Mouse (Mus musculus): ENCODE measurements at regions not wholly inside any gene's neighbourhood (a gene's known extent, or its start where the extent isn't known, plus 50 kb on each side); places are given as distances from the start of the nearest gene placed in this dataset.

DNA sequence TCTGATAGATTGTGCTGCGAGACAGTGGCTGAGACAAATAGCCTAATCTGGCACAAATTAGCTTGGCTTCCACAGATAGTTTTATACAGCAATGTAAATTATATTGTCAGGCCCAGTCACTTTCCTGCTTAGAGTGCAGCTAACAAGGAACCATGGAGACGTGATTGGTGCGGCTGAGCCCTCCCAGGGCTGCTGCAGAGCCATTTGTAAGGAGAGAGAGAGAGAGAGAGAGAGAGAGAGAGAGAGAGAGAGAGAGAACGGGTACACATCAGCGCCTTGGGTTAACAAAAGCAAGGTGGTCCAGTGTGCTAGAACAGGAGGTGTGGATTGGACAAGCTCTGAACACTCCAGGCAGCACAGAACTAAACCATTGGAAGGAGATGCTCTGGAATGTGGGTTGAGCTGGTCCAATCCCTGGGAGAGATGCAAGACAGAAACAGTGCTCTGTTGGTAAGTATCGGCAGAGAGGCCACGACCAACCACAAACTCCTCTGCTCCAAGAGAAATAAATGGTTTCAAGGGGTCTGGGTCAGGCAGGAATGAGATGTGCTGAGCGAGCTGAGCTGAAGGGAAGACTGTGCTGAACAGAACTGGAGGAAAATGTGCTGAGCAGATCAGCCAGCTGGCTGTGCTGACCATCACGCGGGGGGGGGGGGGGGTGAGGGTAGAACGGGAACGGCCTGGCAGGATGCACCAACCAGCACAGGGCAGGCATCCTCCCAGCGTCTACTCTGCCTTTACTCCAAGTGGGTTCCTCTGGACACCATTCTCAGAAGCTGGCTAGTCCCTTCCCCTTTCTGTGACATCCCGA is 228.8 kb upstream of the Zfp703 start:
- Histone ChIP-seq H3K9me3 (ENCODE audit: control insufficient read depth, low read length) (no peaks in the 10 kb centered on the region), H3K4me1 (replicated peaks; ENCODE audit: control insufficient read depth, insufficient read depth) (0 out of 2 replicates have a peak, but pooled peaks cover 3% of the 10 kb centered on the region), H3K27me3 (ENCODE audit: control insufficient read depth, insufficient read depth, low read length) (no peaks in the 10 kb centered on the region), H3K27ac (replicated peaks) (no peak overlapping the region), H3K9ac (ENCODE audit: low read length) (no peak overlapping the region), H3K4me3 (ENCODE audit: low read depth, low read length) (no peak overlapping the region), H3K4me2 (replicated peaks; ENCODE audit: low read depth) (no peak overlapping the region), H3K36me3 (ENCODE audit: control insufficient read depth, insufficient read depth, low read length) (no peaks in the 10 kb centered on the region)
- DNase-seq (ENCODE audit: low spot score) (no peak), ATAC-seq (ENCODE audit: low FRiP score, low TSS enrichment) (no peak)
- no peak for TF ChIP-seq CTCF (IDR thresholded peaks at IDR 0.05; ENCODE audit: low read depth)
- WGBS: 44% methylated on average over 11 of the region's 14 CpGs

DNA sequence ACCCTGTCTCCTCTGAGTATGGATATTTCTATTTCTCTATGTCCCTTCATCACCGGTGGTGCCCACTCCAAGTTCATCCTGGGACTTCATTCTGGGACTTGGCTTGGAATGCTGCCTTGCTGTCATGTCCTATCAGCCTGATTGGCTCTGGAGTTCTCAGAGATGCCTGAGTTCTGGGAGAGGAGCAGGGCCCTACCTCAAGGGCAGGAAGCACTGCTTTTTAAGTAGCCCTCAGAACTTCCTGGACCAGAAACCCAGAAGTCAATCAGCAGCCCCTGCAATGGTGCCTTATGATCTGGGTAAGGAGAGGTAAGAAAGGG is 228.2 kb upstream of the Zfp703 start:
- Histone ChIP-seq H3K4me2 (replicated peaks; ENCODE audit: low read depth) (no peak overlapping the region), H3K9me3 (ENCODE audit: control insufficient read depth, low read length) (no peaks in the 10 kb centered on the region), H3K27ac (replicated peaks) (no peak overlapping the region), H3K4me1 (replicated peaks; ENCODE audit: control insufficient read depth, insufficient read depth) (0 out of 2 replicates have a peak, but pooled peaks cover 3% of the 10 kb centered on the region), H3K9ac (ENCODE audit: low read length) (no peak overlapping the region), H3K4me3 (ENCODE audit: low read depth, low read length) (no peak overlapping the region), H3K27me3 (ENCODE audit: control insufficient read depth, insufficient read depth, low read length) (no peaks in the 10 kb centered on the region), H3K36me3 (ENCODE audit: control insufficient read depth, insufficient read depth, low read length) (no peaks in the 10 kb centered on the region)
- TF ChIP-seq EP300 (optimal IDR thresholded peaks at IDR 0.05): no peak
- TF ChIP-seq CTCF (IDR thresholded peaks at IDR 0.05; ENCODE audit: low read depth): no peak
- ATAC-seq (ENCODE audit: low FRiP score, low TSS enrichment) (no peak), DNase-seq (ENCODE audit: low spot score) (no peak)
- 73% methylated on average over 1 of the region's 1 CpGs for WGBS

DNA sequence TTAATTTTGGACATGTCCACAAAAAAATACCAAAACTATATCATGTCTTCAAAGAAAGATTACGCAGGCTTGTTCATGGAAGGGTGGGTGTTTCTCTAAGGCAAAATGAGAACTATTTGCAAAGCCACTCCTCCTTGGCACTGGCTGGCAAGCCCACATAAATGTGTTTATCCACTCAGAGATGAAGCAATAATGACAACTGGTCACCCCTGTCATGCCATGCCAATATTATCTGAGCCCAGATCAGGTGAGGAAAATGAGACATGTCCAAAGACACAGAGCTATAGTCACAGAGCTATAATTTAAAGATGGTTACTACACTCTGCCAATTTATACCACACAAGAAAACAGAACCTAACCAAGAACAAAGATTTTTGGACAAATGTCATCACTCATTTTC is 227.0 kb upstream of the Zfp703 start:
- 89% methylated on average over 1 of the region's 1 CpGs for WGBS
- H3K4me2 ChIP-seq (replicated peaks; ENCODE audit: low read depth): no peak overlapping the region

DNA sequence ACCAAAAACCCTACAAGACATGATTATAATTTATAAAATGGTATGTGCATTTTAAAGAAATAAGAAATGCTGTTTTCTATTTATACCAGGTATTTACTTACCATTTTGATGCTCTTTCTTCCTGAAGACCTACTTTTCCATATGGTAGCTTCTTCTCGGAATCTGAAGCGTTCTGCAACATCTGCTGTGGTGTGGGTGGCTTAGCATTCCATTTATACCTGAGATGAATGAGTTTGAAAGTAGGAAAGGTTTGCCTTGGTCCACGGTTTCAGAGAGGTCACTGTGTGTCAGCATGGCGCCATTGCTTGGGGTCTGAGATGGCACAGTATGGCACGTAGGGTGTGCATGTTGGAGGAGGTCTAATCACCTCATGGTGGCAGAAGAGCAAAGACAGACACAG is 225.5 kb upstream of the Zfp703 start:
- Histone ChIP-seq H3K4me1 (replicated peaks; ENCODE audit: control insufficient read depth, insufficient read depth) (0 out of 2 replicates have a peak, but pooled peaks cover 3% of the 10 kb centered on the region), H3K27me3 (ENCODE audit: control insufficient read depth, insufficient read depth, low read length) (no peaks in the 10 kb centered on the region), H3K9me3 (ENCODE audit: control insufficient read depth, low read length) (no peaks in the 10 kb centered on the region), H3K9ac (ENCODE audit: low read length) (no peak overlapping the region), H3K36me3 (ENCODE audit: control insufficient read depth, insufficient read depth, low read length) (no peaks in the 10 kb centered on the region), H3K4me3 (ENCODE audit: low read depth, low read length) (no peak overlapping the region), H3K27ac (replicated peaks) (no peak overlapping the region), H3K4me2 (replicated peaks; ENCODE audit: low read depth) (no peak overlapping the region)
- WGBS: 94% methylated on average over 5 of the region's 5 CpGs
- ATAC-seq (ENCODE audit: low FRiP score, low TSS enrichment) (no peak), DNase-seq (ENCODE audit: low spot score) (no peak)
- TF ChIP-seq CTCF (IDR thresholded peaks at IDR 0.05; ENCODE audit: low read depth) (no peak), EP300 (optimal IDR thresholded peaks at IDR 0.05) (no peak)

More for the DNA sequence above, 227.0 kb upstream of the Zfp703 start:
- no peak for TF ChIP-seq EP300 (optimal IDR thresholded peaks at IDR 0.05)
- no peak for TF ChIP-seq CTCF (IDR thresholded peaks at IDR 0.05; ENCODE audit: low read depth)
- ATAC-seq (ENCODE audit: low FRiP score, low TSS enrichment) (no peak), DNase-seq (ENCODE audit: low spot score) (no peak)
- H3K27me3 ChIP-seq (ENCODE audit: control insufficient read depth, insufficient read depth, low read length): no peaks in the 10 kb centered on the region
- H3K4me3 ChIP-seq (ENCODE audit: low read depth, low read length): no peak overlapping the region
- no peaks in the 10 kb centered on the region for H3K9me3 ChIP-seq (ENCODE audit: control insufficient read depth, low read length)
- H3K4me1 ChIP-seq (replicated peaks; ENCODE audit: control insufficient read depth, insufficient read depth): 0 out of 2 replicates have a peak, but pooled peaks cover 3% of the 10 kb centered on the region
- H3K27ac ChIP-seq (replicated peaks): no peak overlapping the region
- H3K9ac ChIP-seq (ENCODE audit: low read length): no peak overlapping the region
- H3K36me3 ChIP-seq (ENCODE audit: control insufficient read depth, insufficient read depth, low read length): no peaks in the 10 kb centered on the region

DNA sequence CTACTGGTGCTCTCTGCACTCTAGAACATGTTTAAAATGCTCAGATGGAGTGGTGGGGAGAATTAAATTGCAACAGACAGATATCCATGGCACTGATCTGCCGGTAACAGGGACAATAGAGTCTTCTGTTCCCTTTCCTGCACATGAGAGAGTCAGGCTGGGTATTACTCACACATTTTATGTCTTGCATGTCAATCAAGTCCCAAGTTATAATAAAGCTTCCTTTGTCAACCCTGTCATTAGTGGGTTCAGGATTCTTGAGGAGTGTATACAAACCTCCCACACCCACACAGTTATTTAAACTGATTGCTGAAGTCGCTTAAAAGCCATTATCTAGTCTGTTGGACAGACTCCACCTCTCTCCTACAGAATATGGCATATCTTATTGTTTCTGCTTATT is 220.7 kb upstream of the Zfp703 start:
- 52% methylated on average over 2 of the region's 2 CpGs for WGBS
- Histone ChIP-seq H3K4me3 (ENCODE audit: low read depth, low read length) (no peak overlapping the region), H3K36me3 (ENCODE audit: control insufficient read depth, insufficient read depth, low read length) (no peaks in the 10 kb centered on the region), H3K27me3 (ENCODE audit: control insufficient read depth, insufficient read depth, low read length) (no peaks in the 10 kb centered on the region), H3K4me2 (replicated peaks; ENCODE audit: low read depth) (no peak overlapping the region), H3K9ac (ENCODE audit: low read length) (no peak overlapping the region), H3K4me1 (replicated peaks; ENCODE audit: control insufficient read depth, insufficient read depth) (no peaks in the 10 kb centered on the region), H3K27ac (replicated peaks) (no peak overlapping the region), H3K9me3 (ENCODE audit: control insufficient read depth, low read length) (no peaks in the 10 kb centered on the region)
- TF ChIP-seq EP300 (optimal IDR thresholded peaks at IDR 0.05): no peak
- TF ChIP-seq CTCF (IDR thresholded peaks at IDR 0.05; ENCODE audit: low read depth): no peak
- no peak for DNase-seq (ENCODE audit: low spot score)
- no peak for ATAC-seq (ENCODE audit: low FRiP score, low TSS enrichment)

DNA sequence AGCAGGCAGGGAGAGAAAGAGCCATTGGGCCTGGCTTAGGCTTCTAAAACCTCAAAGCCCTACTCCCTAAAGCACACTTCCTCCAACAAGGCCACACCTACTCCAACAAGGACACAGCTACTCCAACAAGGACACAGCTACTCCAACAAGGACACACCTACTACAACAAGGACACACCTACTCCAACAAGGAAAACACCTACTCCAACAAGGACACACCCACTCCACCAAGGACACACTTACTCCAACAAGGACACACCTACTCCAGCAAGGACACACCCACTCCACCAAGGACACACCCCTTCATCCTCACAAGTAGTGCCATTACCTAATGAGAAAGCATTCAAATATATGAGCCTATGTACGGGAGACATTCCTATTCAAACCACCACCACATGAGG is 216.4 kb upstream of the Zfp703 start:
- no peaks in the 10 kb centered on the region for H3K4me1 ChIP-seq (replicated peaks; ENCODE audit: control insufficient read depth, insufficient read depth)
- DNase-seq (ENCODE audit: low spot score): no peak
- WGBS: 100% methylated on average over 1 of the region's 1 CpGs
- no peak overlapping the region for H3K4me2 ChIP-seq (replicated peaks; ENCODE audit: low read depth)
- no peak overlapping the region for H3K9ac ChIP-seq (ENCODE audit: low read length)
- no peak overlapping the region for H3K27ac ChIP-seq (replicated peaks)
- 0 out of 2 replicates have a peak, but pooled peaks have one; percentile 39 for ATAC-seq (ENCODE audit: low FRiP score, low TSS enrichment)
- no peak overlapping the region for H3K4me3 ChIP-seq (ENCODE audit: low read depth, low read length)
- TF ChIP-seq CTCF (IDR thresholded peaks at IDR 0.05; ENCODE audit: low read depth) (no peak), EP300 (optimal IDR thresholded peaks at IDR 0.05) (no peak)
- H3K27me3 ChIP-seq (ENCODE audit: control insufficient read depth, insufficient read depth, low read length): no peaks in the 10 kb centered on the region
- H3K9me3 ChIP-seq (ENCODE audit: control insufficient read depth, low read length): no peaks in the 10 kb centered on the region
- no peaks in the 10 kb centered on the region for H3K36me3 ChIP-seq (ENCODE audit: control insufficient read depth, insufficient read depth, low read length)
